Mouse (Mus musculus) embryonic facial prominence, embryonic 10.5 days (tissue): ENCODE results near the gene Bche. TPM values are rescaled to one million over a fixed set of nuclear protein-coding genes. Genes with fewer than 3 reads are reported as not detected.

Experiments
- DNase-seq: peaks from one replicate; pipeline ENCODE4 v3.0.0-alpha.2; 2017; ENCODE audit warnings: low spot score
- H3K27ac ChIP-seq: fragments of 300-500 bp; sonication (generic); replicated peaks from 2 replicates; pipeline ENCODE4 v1.5.1; 2016; ENCODE audit warnings: mild to moderate bottlenecking
- H3K27me3 ChIP-seq: fragments of 300-500 bp; sonication (generic); replicated peaks from 2 replicates; pipeline ENCODE4 v1.6.1; 2016; ENCODE audit warnings: low read depth, mild to moderate bottlenecking; ENCODE audit not compliant: poor library complexity, severe bottlenecking
- H3K36me3 ChIP-seq: fragments of 300-500 bp; sonication (generic); replicated peaks from 2 replicates; pipeline ENCODE4 v1.6.1; 2016; ENCODE audit warnings: mild to moderate bottlenecking, moderate library complexity
- H3K4me1 ChIP-seq: fragments of 300-500 bp; sonication (generic); 2 replicates; pipeline ENCODE4 v1.6.1; 2016
- H3K4me3 ChIP-seq: fragments of 300-500 bp; sonication (generic); 2 replicates; pipeline ENCODE4 v1.5.1; 2016; ENCODE audit warnings: mild to moderate bottlenecking, moderate library complexity
- H3K9me3 ChIP-seq: fragments of 300-500 bp; sonication (generic); 2 replicates; pipeline ENCODE4 v1.6.1; 2016; ENCODE audit warnings: mild to moderate bottlenecking
- WGBS: fragments of 180-500 bp; shearing (Covaris S2); methylation state at CpG from one replicate; pipeline ENCODE4 v1.1.7; 2016; 5-methylcytosine and 5-hydroxymethylcytosine counted together
- polyA plus RNA-seq: library from polyadenylated mRNA; unstranded; fragments of >200 nt; fragmentation: Nextera tagmentation; extraction: Ambion mirVana; gene quantifications from 2 replicates; pipeline ENCODE4 v1.2.1, GENCODE M21; 2016

Gene Bche
- polyA plus RNA-seq, 1 experiment from 2014 or later = 3.2 TPM

DNA sequence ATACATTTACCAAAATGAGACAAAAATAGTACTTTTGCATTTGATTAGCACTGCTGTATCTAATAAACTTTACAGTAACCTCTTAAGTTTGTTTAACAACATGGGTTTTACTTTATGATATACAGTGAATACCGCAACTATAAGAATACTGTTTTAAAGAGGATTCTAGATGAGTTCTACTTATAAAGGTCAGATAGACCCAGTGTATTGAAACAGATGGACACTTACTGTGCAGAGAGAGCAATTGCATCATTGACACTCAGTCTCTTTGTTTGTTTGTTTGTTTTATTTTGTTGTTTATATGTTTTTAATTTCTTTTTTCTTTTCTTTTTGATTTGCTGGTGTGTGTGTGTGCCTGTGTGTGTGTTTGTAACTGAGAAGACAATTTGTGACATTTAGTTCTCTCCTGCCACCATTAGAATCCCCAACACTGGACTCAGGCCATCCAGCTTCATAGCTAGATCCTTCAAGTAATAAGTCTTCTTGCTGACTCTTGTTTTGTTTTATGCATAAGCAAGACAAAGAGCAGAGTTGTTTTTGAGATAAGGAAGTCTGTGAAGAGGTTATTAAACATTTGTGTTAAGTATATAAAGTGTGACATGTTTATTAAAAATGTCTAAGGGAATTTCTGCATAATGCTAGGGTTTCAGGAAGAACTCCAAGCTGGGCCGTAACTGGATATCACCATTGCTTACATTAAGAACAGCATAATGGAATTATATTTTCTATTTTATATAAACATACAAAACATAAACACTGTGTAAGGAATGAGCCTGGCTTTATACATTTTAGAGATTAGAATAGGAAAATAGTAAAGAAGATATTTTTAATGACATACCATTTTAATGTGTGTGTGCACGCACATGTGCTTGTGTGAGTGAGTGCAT lies 40.7 kb downstream of the Bche start:
- Histone ChIP-seq H3K9me3 (no peaks in the 10 kb centered on the region), H3K4me3 (no peak overlapping the region), H3K27ac (no peak overlapping the region), H3K4me1 (no peaks in the 10 kb centered on the region), H3K36me3 (no peaks in the 10 kb centered on the region), H3K27me3 (no peaks in the 10 kb centered on the region)
- no peak for DNase-seq
- WGBS = 95% methylated on average over 3 of the region's 3 CpGs

DNA sequence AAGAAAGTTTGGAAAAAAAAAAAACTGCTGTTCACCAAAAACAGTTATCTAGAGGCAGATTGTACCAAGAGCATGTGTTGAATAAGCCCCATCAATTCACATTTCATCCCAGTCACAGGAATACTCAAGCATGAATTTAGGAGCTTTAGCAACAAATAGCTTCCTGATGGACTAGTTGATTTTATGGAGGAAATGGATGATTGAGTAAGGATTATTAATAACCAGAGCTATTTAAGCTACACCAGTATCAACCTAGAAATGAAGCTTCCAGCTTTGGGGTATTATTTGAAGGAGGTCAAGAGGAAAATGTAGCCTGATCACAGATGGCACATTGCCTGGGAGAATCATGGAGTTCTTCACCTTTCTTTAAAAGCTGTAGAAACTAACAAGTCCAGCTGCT lies 57.9 kb downstream of the Bche start:
- Histone ChIP-seq H3K4me3 (no peak overlapping the region), H3K4me1 (no peaks in the 10 kb centered on the region), H3K9me3 (no peaks in the 10 kb centered on the region), H3K27me3 (no peaks in the 10 kb centered on the region), H3K36me3 (no peaks in the 10 kb centered on the region), H3K27ac (no peak overlapping the region)
- DNase-seq = no peak

DNA sequence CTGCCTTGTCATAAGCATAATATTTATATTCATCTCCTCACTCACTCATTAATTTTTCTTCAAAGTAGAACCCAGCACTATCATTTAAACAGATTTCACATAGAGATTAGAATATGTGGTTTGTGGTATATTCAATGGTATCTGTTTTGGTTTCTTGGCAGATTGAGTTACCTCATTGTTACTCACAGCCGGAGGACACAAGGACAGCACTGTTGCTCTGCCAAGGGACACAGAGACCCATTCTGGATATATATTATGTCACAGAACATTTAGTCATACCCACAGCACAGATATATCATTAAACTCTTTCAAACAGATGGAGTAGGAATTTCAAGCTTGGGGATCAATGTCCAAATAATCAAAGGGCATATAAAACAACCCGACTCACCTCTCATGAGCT lies 61.2 kb downstream of the Bche start:
- no peaks in the 10 kb centered on the region for H3K9me3 ChIP-seq
- DNase-seq = no peak
- WGBS = 89% methylated on average over 2 of the region's 2 CpGs

DNA sequence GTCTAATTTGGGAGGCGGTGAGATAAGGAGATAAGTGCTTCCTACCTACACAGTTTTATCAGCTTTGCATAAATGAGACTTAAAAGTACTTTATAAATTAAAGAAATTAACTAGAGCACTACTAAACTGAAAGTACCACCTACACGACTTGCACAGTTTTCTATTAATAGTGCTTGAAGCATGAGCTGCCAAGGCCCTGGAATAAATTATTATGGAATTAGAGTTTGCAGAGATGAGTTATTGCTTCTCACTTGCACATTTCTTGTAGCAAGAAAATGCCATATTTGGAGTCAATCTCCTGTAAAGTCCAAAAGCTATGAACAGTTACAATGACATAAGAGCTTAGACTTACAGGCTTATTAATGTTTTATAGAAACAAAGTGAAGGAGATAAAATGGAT lies 96.8 kb downstream of the Bche start:
- Histone ChIP-seq H3K27me3 (no peaks in the 10 kb centered on the region), H3K27ac (no peak overlapping the region), H3K36me3 (no peaks in the 10 kb centered on the region), H3K4me3 (no peak overlapping the region), H3K4me1 (no peaks in the 10 kb centered on the region), H3K9me3 (no peaks in the 10 kb centered on the region)
- 88% methylated on average over 2 of the region's 2 CpGs for WGBS
- DNase-seq = no peak

More for the DNA sequence above, 61.2 kb downstream of the Bche start:
- Histone ChIP-seq H3K36me3 (no peaks in the 10 kb centered on the region), H3K4me3 (no peak overlapping the region), H3K27me3 (no peaks in the 10 kb centered on the region), H3K4me1 (no peaks in the 10 kb centered on the region), H3K27ac (no peak overlapping the region)

DNA sequence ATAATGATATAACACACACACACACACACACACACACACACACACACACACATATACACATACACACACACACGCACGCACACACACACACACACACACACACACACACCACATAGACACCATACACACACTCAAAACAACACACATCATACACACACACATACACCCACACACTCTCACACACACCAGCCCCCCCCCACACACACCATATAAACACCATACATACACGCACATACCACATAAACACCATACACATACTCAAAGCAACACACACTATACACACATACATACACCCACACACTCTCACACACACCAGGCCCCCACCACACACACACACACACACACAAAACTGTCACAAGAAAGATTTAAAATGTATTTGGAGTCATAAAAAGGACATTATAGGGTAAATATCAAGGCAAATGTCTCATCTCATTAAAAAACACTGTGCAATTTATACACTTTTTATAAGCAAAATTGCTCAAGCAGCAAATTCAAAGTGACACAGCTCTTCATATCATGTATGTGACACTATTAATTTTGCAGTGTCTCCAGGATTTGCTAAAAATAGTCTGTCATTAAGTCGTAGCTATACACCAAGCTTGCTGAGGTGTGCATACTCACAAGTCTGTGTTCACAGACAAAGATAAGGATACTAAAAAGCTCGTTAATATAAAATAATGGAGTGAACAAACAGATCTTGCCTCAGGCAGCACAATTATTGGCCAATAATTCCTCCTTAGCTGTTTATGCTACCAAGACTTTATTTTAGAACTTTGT lies 116.3 kb downstream of the Bche start:
- 86% methylated on average over 5 of the region's 5 CpGs for WGBS

More for the DNA sequence above, 116.3 kb downstream of the Bche start:
- DNase-seq = no peak
- H3K4me1 ChIP-seq = no peaks in the 10 kb centered on the region
- no peaks in the 10 kb centered on the region for H3K27me3 ChIP-seq
- H3K4me3 ChIP-seq = no peak overlapping the region
- no peaks in the 10 kb centered on the region for H3K9me3 ChIP-seq
- no peak overlapping the region for H3K27ac ChIP-seq
- H3K36me3 ChIP-seq = no peaks in the 10 kb centered on the region
